Mouse (Mus musculus) layer of hippocampus, adult 11-12 months (tissue): ENCODE results near the gene Ccdc34.

Experiments used
- DNase-seq: peaks from one replicate; pipeline ENCODE4 v3.0.0; 2022; ENCODE audit warnings: low spot score

The Ccdc34 gene

DNA sequence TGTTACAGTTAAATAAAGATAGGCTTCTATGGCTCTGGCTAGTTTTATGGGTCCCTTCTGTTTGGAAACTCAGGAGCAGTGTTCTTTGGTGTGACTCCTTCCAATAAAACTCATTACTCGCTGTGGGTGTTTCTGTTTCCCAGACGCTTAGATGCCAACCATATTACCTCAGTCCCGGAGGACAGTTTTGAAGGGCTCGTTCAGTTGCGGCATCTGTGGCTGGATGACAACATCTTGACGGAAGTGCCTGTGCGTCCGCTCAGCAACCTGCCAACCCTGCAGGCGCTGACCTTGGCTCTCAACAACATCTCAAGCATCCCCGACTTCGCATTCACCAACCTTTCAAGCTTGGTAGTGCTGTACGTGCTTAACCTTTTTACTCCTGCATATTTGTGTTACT is 21.2 kb upstream of the Ccdc34 start:
- no peak for DNase-seq

DNA sequence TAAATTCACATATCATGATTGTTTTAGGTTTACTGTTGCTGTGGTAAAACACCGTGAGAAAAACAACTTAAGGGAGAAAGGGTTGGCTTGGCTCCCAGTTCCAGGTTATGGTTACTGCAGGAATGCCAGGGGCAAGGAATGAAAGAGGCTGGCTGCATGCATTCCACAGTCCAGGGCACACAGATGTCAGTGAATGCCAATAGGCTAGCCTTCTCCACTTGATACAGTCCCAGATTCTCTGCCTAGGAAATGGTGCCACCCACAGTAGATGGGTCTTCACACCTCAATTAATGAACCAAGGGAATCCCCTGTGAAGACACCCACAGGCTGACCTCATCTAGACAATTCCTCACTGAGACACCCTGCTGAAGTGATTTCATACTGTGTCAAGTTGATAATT is 12.9 kb upstream of the Ccdc34 start:
- no peak for DNase-seq

GRCm38 (mm10) chr2:110005164-110005563 is 12.5 kb upstream of the Ccdc34 start:
- DNase-seq: peak; percentile 59

DNA sequence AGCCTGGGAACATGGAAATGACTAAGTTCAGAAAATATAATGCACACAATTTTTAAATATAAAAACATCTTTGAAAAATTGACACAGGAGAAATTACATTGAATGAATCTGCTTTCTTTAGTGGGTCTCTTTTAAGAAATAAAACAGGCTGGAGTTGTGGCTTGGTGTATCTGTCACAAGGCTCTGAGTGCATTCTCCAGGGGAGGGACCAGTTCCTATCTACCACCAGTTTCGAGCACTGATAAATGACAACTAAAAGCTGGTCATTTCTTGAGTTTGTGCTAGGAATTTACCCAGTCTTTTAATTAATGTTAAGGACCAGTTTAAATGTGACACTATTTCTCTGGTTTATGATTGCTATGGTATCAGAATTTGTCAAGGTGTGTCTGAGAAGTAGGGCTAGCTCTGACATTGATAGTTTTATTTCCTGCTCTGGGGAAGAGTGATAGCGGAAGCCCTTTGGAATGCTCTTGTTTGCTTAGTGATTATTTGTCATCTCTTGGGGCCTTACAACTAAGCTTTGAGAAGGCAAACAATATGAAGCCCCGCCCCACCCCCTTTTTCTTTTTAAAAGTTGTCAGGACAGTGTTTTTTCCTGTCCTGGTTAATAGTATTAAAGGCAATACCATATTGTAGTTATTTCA is 11.9 kb upstream of the Ccdc34 start:
- DNase-seq: no peak

GRCm38 (mm10) chr2:110007423-110008267 is 10.0 kb upstream of the Ccdc34 start:
- DNase-seq: no peak

- no peak for DNase-seq
Measured at GRCm38 (mm10) chr2:110009449-110009848, 8.2 kb upstream of the Ccdc34 start.

- DNase-seq: no peak
Measured at GRCm38 (mm10) chr2:110012184-110012725, 5.4 kb upstream of the Ccdc34 start.

DNA sequence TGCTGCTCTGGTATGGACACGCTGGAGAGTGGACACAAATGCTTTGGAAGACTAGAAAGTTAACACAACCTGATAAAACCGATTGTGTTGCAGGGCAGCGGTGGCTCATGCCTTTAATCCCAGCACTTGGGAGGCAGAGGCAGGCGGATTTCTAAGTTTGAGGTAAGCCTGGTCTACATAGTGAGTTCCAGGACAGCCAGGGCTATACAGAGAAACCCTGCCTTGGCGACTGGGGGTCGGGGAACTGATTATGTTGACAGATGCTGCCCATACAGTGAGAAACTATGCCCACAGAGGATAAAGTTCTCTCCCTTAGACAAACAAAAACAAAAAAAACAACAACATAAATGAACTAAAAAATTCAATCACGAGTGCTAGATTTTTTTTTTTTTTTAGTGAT is 530 bp upstream of the Ccdc34 start:
- DNase-seq: no peak

DNA sequence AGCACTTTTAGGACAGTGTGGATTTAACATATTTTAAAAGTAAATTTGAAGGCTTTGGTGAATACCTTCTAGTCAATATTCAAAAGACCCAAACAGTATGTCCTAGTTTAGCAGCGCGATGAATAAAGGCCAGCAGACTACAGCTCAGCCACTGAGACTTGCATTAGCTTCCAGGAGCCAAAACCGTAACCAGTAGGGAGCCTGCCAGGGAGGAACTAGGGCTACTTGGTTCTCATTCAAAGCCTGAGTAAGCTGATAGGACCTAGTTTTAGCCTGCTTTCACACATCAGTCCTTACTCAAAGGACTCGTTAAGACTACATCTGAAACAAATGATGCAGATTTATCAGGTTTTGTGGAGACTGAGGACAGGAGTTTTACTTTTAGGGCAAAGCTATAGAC is 2.0 kb downstream of the Ccdc34 start:
- no peak for DNase-seq

DNA sequence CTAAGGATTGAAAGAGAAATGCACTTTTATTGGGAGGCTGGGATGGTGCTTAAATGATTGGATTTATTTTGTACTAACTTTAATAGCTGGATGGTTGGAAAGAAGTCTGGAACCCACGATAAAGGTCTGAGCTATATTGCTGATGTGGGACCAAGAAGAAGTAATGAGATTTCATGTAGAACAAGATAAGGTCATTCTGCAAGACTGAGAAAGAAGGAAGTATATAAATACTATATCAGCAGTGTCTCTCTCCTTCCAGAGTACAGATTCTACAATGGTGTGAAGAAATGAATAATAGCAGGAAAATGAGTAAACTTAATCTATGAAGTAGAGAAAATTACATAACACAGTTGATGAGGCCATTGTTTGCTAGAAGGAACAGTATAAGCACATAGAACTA is 2.8 kb downstream of the Ccdc34 start:
- DNase-seq: no peak

GRCm38 (mm10) chr2:110036265-110036664 is 18.6 kb downstream of the Ccdc34 start:
- DNase-seq: no peak

GRCm38 (mm10) chr2:110036665-110037064 is 19.0 kb downstream of the Ccdc34 start:
- DNase-seq: no peak

DNA sequence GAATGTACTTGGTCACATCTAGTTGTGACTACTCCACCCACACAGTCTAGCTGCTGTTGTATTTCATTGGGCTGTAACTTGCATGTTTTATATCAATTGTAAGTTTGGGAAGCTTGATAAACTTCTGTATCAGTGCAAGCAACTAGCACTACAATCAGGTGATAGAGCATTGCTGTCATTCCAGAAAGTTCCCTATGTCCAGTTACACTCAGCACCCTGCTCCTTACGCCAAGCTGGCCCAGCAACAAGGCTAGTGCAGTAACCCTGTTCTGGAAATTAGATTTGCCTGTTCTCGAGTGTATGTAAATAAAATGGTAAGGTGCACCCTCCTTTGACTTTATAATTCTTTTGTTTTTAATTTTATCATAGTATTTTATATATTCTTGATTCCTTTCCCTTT is 19.6 kb downstream of the Ccdc34 start:
- no peak for DNase-seq

GRCm38 (mm10) chr2:110038341-110038740 is 20.7 kb downstream of the Ccdc34 start:
- DNase-seq: peak; percentile 11

DNA sequence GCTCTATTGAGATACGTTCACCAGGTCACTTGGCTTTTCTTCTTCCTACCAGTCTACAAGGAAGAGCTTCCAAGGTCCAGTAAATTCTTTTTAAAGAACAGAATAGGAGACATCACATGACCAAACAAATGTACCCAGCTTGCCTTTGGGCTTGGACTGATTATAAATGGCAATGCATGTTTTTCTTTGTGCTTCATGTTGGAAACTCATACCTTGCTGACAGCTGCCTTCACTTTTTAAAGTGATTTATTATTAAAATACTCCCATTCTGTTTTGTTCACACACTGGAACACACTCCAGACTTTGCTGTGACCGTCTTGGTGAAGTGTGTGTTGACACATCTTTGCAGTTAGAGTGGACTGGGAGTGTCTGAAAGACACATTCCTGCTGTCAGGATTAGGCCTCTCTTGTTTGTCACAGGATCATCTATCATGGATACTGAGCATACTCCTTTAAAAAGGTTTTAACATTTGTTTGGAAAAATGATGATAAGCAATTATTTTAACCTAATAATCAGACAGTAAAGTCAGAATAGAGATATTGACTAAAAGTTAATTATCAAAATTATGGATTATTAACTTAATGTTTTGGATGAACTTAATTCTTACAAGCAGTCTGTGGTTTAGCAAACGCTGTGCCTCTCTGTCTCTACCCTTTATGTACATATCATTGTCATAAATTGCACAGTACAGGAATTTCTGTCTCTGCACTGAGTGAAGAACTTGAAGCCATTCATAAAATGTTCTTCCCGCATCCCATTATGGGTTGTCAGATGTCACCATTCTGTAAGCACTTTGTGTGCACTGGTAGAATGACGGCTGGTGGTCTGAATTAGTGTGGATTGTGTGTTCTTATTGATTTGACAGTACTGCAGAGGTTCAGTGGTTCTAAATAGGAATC is 25.5 kb downstream of the Ccdc34 start:
- no peak for DNase-seq

DNA sequence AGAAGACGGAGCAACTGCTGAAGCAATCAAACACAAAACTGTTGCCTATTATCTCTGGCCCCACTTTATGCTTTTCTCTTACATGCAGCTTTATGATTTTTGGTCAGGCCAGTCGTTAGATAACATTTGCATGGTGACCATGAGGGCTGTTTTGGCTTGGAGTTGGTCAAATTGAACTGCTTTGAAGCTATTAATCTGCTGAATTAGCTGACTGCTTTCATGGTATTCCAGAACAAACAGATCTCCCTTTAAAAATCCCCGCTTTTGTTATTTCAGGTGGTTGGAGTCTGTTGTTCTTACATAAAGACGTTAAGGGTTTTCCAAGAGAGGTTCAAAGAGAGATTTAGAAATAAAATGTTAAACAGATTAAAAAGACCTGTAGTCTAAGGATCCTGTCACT is 40.8 kb downstream of the Ccdc34 start:
- no peak for DNase-seq

- peak; percentile 5 for DNase-seq
Measured at GRCm38 (mm10) chr2:110063131-110063530, 45.5 kb downstream of the Ccdc34 start.

DNA sequence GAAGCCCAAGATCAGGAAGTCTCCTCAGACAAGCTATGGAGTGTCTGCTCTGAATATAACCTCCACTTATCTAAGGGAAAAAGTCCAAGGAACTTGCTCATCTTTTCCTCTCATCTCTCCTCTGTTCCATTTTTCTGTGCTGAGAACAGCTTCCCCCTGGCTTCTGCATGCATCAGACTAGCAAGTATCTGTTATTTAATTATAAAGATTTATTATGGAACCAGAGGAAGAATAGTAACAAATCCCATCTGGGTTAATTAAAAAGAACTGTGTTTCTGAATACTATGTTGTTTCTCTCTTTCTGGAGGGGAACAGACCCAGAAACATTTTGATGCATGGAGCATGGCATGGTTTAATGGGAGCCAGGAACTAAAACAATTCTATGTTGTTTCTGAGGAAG is 51.3 kb downstream of the Ccdc34 start:
- DNase-seq: no peak

DNA sequence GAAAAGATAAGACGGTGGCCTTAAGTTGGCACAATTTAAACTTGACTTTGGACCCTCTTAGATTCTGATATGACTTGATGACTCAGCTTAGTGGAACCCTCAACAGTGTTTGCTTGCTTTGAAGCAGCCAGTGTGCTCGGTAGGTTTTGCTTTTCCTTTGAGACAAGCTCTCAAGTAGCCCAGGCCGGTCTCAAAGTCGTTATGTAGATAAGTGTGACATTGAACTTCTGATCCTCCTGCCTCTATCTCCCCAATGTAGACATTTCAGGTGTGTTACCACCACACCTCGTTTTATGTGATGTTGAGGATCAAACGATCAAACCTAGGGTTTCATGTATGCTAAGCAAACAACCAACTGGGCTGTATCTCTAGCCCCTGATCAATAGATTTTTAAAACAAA is 55.4 kb downstream of the Ccdc34 start:
- no peak for DNase-seq

DNA sequence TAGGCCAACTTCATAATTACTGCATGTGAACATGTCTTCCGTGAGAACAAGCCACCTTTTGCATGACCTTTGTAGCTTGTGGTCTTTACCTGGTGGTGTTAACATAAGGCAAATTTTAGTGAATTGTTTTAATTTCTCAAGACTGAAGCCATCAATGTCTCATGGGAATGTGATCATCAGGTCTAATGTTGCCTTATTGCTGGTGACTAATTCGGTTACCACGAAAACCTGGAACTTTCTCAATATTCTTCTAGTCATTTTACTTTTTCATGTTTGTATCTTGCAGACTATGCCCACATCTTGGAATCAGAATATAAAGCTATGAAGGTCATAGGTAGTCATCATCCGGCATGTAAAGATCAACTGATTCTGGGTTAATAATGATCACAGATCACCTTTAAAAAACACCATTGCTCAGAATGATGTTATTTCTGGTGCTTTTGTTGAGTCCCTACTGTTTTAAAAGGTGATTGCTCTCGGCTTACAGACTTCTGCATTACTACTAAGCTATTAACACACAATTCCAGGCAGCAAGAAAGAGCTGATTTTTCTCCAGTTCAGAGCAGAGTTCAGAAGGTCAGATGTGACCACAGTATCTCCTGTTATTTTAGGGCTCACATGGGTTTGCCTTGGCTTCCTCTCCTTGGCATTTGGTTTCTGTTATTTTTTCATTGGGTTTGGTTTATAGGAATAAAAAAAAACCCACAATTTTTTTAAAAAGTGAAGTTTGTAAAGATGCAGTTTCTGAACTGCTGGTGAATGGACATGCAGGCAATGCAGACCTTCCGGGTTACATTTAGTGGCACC is 57.2 kb downstream of the Ccdc34 start:
- DNase-seq: no peak

DNA sequence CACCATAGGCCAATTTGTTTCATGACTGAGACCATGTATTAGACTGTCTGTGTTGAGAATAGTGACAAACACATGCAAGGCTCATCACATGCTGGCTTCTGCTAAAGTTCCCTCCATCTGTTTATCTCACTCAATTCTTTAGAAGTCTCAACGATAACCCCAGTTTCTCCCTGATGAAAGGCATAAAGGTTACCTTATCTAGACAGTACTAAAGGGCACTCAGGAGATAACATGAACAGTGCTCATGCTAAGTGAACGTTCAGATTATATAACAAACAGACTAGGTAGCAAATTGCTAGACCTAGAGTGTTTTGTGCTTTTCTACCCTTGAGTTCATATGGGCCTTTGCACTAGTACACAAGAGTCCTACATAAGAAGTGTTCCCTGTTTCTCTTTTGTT is 59.6 kb downstream of the Ccdc34 start:
- no peak for DNase-seq

DNA sequence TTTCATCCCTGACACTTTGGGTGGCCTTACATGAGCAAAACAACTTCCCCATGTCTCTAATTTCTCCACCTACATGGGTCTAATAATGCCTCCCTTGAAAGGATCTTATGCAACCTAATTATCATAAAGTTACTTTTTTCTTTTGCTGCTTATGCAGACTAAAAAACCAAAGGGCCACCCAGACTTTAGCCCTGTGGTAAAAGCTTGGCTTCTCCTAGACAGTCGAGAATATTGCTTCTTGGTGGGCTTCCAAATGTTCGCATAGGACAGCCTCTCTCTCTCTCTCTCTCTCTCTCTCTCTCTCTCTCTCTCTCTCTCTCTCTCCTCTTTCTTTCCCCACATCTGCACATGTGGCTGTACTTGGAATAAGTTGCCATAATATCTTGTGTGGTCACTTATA is 60.0 kb downstream of the Ccdc34 start:
- DNase-seq: no peak
